Mouse (Mus musculus) stomach, postnatal 0 days (tissue): ENCODE measurements around the gene Zfp652. TPM values are rescaled to one million over a fixed set of nuclear protein-coding genes. Genes with fewer than 3 reads are reported as not detected.

Experiments
- ATAC-seq: fragments of 200-750 bp; cut with Nextera tagmentation; 2 replicates; pipeline ENCODE4 v1.8.0; 2017; ENCODE audit not compliant: low FRiP score, low TSS enrichment
- DNase-seq: peaks from one replicate; pipeline ENCODE4 v3.0.0-alpha.2; 2016; ENCODE audit warnings: low spot score
- H3K27ac ChIP-seq: fragments of 300-500 bp; sonication (generic); replicated peaks from 2 replicates; pipeline ENCODE4 v1.5.1; 2014; ENCODE audit warnings: mild to moderate bottlenecking, control low read depth
- H3K27me3 ChIP-seq: fragments of 300-500 bp; sonication (generic); 2 replicates; pipeline ENCODE4 v1.6.1; 2014; ENCODE audit warnings: low read length; ENCODE audit not compliant: control insufficient read depth, insufficient read depth
- H3K36me3 ChIP-seq: fragments of 300-500 bp; sonication (generic); 2 replicates; pipeline ENCODE4 v1.6.1; 2014; ENCODE audit warnings: low read length, mixed read lengths; ENCODE audit not compliant: control insufficient read depth, insufficient read depth
- H3K4me1 ChIP-seq: fragments of 300-500 bp; sonication (generic); replicated peaks from 2 replicates; pipeline ENCODE4 v1.6.1; 2014; ENCODE audit warnings: antibody characterized with exemption; ENCODE audit not compliant: control insufficient read depth, insufficient read depth
- H3K4me2 ChIP-seq: fragments of 300-500 bp; sonication (generic); replicated peaks from 2 replicates; pipeline ENCODE4 v1.6.1; 2014; ENCODE audit warnings: low read depth, mild to moderate bottlenecking, control low read depth, moderate library complexity
- H3K4me3 ChIP-seq: fragments of 300-500 bp; sonication (generic); 2 replicates; pipeline ENCODE4 v1.5.1; 2014; ENCODE audit warnings: low read depth, low read length, control low read depth
- H3K9ac ChIP-seq: fragments of 300-500 bp; sonication (generic); 2 replicates; pipeline ENCODE4 v1.6.1; 2014; ENCODE audit warnings: mild to moderate bottlenecking, low read length, control low read depth, mixed read lengths
- H3K9me3 ChIP-seq: fragments of 300-500 bp; sonication (generic); 2 replicates; pipeline ENCODE4 v1.6.1; 2016; ENCODE audit warnings: low read length; ENCODE audit not compliant: control insufficient read depth
- CTCF ChIP-seq: IDR thresholded peaks from 2 replicates; pipeline ENCODE4 v1.5.1; 2016; ENCODE audit warnings: antibody characterized with exemption, low read depth, mild to moderate bottlenecking, moderate library complexity
- EP300 ChIP-seq: optimal IDR thresholded peaks from 2 replicates; pipeline ENCODE3; 2016; ENCODE audit warnings: antibody characterized with exemption
- WGBS: fragments of 180-500 bp; shearing (Covaris S2); extraction: QIAGEN DNeasy Blood & Tissue Kit; methylation state at CpG from one replicate; pipeline ENCODE4 v1.1.7; 2014; 5-methylcytosine and 5-hydroxymethylcytosine counted together
- polyA plus RNA-seq: library from polyadenylated mRNA; unstranded; fragments of >200 nt; fragmentation: Nextera tagmentation; extraction: Ambion mirVana; gene quantifications from 2 replicates; pipeline ENCODE4 v1.2.1, GENCODE M21; 2015

The Zfp652 gene
- polyA plus RNA-seq, 1 experiment from 2014 or later = 10.0 TPM

- WGBS = 0% methylated on average over 33 of the region's 49 CpGs
- peak overlapping the region; percentile 99 for H3K27ac ChIP-seq
- H3K9me3 ChIP-seq = no peaks in the 10 kb centered on the region
- peak overlapping the region; percentile 74 for H3K4me3 ChIP-seq
- ATAC-seq (peak; percentile 56), DNase-seq (peak; percentile 59)
- peak overlapping the region; percentile 96 for H3K9ac ChIP-seq
- H3K36me3 ChIP-seq = no peaks in the 10 kb centered on the region
- peak overlapping the region; percentile 85 for H3K4me2 ChIP-seq
- no peaks in the 10 kb centered on the region for H3K27me3 ChIP-seq
- TF ChIP-seq CTCF (no peak), EP300 (no peak)
- no peaks in the 10 kb centered on the region for H3K4me1 ChIP-seq
These were observed 845 bp downstream of the Zfp652 start for GRCm38 (mm10) chr11:95713225-95713810.

DNA sequence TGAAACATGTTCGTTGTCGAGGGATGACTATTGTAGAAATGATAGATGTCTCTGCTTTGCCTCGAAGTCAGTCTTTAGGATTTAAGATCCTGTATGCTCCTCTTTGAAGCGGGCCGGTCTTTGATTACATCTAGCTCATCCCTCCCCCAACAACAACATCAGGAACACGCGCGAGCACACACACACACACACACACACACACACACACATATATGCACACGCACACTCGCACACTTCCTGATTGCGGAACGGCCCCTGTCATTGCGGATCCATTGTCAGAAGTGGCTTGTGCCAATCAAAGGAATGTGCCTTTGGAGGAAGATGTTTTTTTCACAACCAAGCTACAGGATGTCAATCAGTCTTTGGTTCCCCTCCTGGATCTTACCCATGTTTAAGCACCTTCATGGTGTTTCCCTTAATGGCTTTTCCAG lies 1.4 kb downstream of the Zfp652 start:
- DNase-seq = peak; percentile 29
- Histone ChIP-seq H3K9me3 (no peaks in the 10 kb centered on the region), H3K4me2 (peak overlapping the region; percentile 85), H3K27me3 (no peaks in the 10 kb centered on the region), H3K4me1 (no peaks in the 10 kb centered on the region), H3K9ac (peak overlapping the region; percentile 96), H3K4me3 (peak overlapping the region; percentile 74), H3K27ac (peak overlapping the region; percentile 99), H3K36me3 (no peaks in the 10 kb centered on the region)
- ATAC-seq = no peak
- TF ChIP-seq CTCF (no peak), EP300 (no peak)
- WGBS = under 1% methylated on average over 13 of the region's 13 CpGs

GRCm38 (mm10) chr11:95714411-95714810 lies 1.9 kb downstream of the Zfp652 start:
- Histone ChIP-seq H3K4me3 (peak overlapping the region; percentile 74), H3K36me3 (no peaks in the 10 kb centered on the region), H3K27ac (no peak overlapping the region), H3K9me3 (no peaks in the 10 kb centered on the region), H3K4me2 (peak overlapping the region; percentile 85), H3K9ac (peak overlapping the region; percentile 96), H3K27me3 (no peaks in the 10 kb centered on the region), H3K4me1 (no peaks in the 10 kb centered on the region)
- DNase-seq = no peak
- 21% methylated on average over 7 of the region's 7 CpGs for WGBS
- ATAC-seq = no peak
- TF ChIP-seq CTCF (no peak), EP300 (no peak)

- H3K36me3 ChIP-seq = no peaks in the 10 kb centered on the region
- no peak overlapping the region for H3K9ac ChIP-seq
- DNase-seq (no peak), ATAC-seq (no peak)
- H3K27me3 ChIP-seq = no peaks in the 10 kb centered on the region
- no peaks in the 10 kb centered on the region for H3K9me3 ChIP-seq
- no peak overlapping the region for H3K27ac ChIP-seq
- no peak overlapping the region for H3K4me2 ChIP-seq
- no peak for TF ChIP-seq CTCF
- no peak overlapping the region for H3K4me3 ChIP-seq
- WGBS = 58% methylated on average over 8 of the region's 8 CpGs
- H3K4me1 ChIP-seq = no peaks in the 10 kb centered on the region
These were observed 3.7 kb downstream of the Zfp652 start for GRCm38 (mm10) chr11:95716136-95716535.

GRCm38 (mm10) chr11:95719356-95719755 lies 6.9 kb downstream of the Zfp652 start:
- Histone ChIP-seq H3K9me3 (no peaks in the 10 kb centered on the region), H3K9ac (no peak overlapping the region), H3K4me1 (no peaks in the 10 kb centered on the region), H3K4me3 (no peak overlapping the region), H3K36me3 (no peaks in the 10 kb centered on the region), H3K27me3 (no peaks in the 10 kb centered on the region), H3K4me2 (no peak overlapping the region), H3K27ac (no peak overlapping the region)
- TF ChIP-seq CTCF = no peak
- no peak for TF ChIP-seq EP300
- DNase-seq (peak; percentile 15), ATAC-seq (no peak)
- 64% methylated on average over 3 of the region's 3 CpGs for WGBS

DNA sequence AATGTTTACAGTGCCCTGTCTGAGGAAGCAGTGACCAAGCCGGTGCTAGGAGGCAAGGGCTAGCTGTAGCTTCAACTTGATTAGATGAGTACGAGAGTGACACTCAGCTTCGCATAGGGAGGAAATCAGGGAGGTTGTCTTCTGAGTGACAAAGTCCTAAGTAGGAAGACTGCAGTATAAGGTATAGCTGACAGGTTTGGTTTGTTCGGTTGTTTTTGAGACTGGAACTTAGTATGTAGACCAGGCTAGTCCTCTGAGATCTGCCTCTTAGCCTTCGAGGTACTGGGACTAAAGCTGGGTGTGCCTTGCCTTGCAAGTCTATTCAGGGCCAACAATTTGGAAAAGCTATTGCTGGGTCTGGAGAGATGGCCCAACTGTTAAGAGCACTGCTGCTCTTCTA lies 10.8 kb downstream of the Zfp652 start, which contains the start of gene B130006D01Rik:
B130006D01Rik (plus strand) TSS at position 301 of the 400 bp plus-strand sequence.
- 81% methylated on average over 5 of the region's 5 CpGs for WGBS
- DNase-seq (no peak), ATAC-seq (no peak)
- no peak within 1 kb of the TSS for H3K27ac ChIP-seq
- no peaks in the 10 kb centered on the region for H3K9me3 ChIP-seq
- TF ChIP-seq CTCF (no peak), EP300 (no peak)
- no peaks in the 10 kb centered on the region for H3K27me3 ChIP-seq
- no peaks in the 10 kb centered on the region for H3K36me3 ChIP-seq
- no peak within 1 kb of the TSS for H3K4me2 ChIP-seq
- no peaks in the 10 kb centered on the region for H3K4me1 ChIP-seq
- no peak within 1 kb of the TSS for H3K4me3 ChIP-seq
- no peak within 1 kb of the TSS for H3K9ac ChIP-seq
